Mouse (Mus musculus) frontal cortex, adult 2 months (tissue): ENCODE data around the gene Hpse2. TPM values are rescaled to one million over a fixed set of nuclear protein-coding genes. Genes with fewer than 3 reads are reported as not detected.

Experiments
- DNase-seq, 2 experiments: peaks; one replicate each; pipeline ENCODE4 v3.0.0; 2022; ENCODE audit warnings: low spot score in 1 of 2; ENCODE audit errors: extremely low spot score in 1 of 2
- polyA plus RNA-seq: library from polyadenylated mRNA; depleted of rRNA; stranded (reverse); fragments of >200 nt; gene quantifications from 2 replicates; pipeline ENCODE4 v1.2.3, GENCODE M21; 2012; rRNA removed

The Hpse2 gene
- polyA plus RNA-seq, 1 experiment, result 0.24 TPM

DNA sequence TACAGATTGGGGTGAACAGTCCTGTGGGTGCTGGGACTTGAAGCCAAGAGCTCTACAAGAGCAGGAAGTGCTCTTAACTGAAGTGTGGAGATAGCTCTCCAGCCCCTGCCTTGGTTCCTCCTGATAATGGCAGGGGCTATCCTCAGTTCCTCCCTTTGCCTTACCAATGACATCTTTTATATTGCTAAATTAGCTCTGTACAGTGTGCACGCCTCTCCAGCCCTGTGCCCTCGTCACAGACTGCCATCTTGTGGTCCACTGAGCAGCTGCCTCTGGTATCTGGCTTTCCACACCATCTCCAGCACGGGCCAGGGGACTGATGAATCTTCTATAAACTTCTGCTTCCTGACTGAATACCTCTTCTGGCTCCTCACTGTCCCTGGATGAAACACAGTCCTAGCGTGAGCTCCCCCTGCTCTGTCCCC, 644.0 kb downstream of the Hpse2 start:
- peak; percentile 14 to 79 for DNase-seq

DNA sequence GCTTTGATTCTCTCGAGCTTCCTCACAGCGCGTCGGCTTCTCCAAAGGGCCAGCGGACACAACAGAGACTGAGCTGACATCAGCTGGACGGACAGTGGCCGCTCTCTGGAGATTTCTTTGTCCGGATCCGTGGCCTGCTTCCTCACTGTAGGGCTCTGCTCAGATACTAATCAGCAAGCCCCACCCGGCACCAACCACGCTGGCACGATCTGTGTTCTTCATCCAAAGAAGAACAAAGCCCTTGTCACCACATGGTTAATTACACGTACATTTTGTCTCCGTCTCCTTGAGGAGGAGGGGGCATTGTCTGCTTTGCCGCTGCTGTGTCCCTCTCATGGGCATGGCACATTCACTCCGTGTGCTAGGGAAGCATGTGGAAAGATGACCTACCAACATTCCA, 644.9 kb downstream of the Hpse2 start:
- DNase-seq, result no peak

DNA sequence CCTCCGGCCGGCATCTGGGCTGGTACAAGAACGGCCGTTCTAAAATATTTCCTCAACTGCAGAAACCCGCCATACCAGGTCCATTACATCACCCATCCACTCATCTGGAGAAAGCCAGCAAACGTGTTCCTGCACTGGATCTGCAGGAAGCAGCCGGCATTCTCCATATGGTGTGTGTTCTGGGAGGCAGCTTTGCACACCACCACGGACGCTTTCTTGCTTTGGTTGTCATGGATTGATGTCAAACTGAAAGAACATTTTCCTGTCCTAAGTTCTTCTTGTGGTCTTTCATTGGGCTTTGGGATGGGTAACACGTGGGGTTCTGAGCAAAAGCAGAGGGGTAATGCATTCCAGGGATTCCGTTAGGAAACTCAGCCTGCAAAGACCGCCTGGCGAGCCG, 646.3 kb downstream of the Hpse2 start:
- peak; percentile 26 to 57 for DNase-seq

GRCm38 (mm10) chr19:42740163-42740899, 647.8 kb downstream of the Hpse2 start:
- no peak for DNase-seq

DNA sequence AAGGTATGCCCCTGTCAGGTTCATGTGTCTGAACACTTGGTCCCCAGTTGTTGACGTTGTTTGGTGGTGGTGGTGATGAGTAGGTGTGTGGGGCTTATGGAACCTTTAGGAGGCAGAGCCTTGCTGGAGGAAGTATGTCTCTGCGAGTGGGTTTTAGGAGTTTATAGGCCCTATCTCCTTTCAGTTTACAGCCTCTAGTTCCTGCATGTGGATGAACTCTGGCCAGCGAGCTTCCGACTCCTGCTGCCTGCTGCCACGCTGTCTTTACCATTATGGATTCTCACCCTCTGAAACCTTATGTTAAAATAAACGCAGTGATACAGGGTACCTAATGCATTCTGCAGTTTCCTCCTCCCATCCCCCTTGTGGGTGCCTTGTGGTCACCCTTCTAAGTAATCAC, 648.4 kb downstream of the Hpse2 start:
- DNase-seq, result no peak

DNA sequence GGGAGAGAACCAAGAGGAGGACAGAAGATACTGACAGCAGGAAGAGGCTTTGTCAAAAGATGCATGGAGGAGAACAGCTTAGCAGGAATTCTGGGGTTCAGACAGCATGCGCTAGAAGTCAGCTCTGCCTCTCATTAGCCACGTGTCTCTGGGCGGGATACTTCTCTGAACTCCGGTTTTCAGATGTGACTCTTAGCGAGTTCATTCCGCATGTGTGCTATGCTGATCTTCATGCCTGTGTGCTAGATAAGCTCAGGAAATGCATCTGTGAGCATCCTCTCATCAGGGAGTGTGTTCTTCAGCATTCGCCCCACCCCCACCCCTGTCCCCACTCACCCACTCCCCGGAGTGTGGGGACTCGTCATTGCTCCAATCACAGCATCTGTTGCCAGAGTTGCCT, 650.4 kb downstream of the Hpse2 start:
- no peak for DNase-seq

Other genes with a start within 250 kb of the Hpse2 start
- 47.0 and 49.4 TPM in 2 replicates for gene Cnnm1, start 52.1 kb upstream of the Hpse2 start, polyA plus RNA-seq
- 333 and 348 TPM in 2 replicates for gene Got1, start 136.2 kb upstream of the Hpse2 start, polyA plus RNA-seq
- gene Nkx2-3, start 224.0 kb upstream of the Hpse2 start, polyA plus RNA-seq, result 0.04 TPM in 1 of 2 replicates, not detected in the other